Mouse (Mus musculus): ENCODE data around the gene Slc38a1. TPM values are rescaled to one million over a fixed set of nuclear protein-coding genes. Genes with fewer than 3 reads are reported as not detected.
A peak's percentile ranks its signal among the peaks of the same experiment; 100 is the strongest.
"Not testable (repeated sequence)": the region's sequence is repeated elsewhere in the genome, so short reads cannot be mapped to it uniquely, and the experiment has no call there.

Gene Slc38a1
- polyA plus RNA-seq, 1 experiment from 2014 or later = 62.4 TPM

- Histone ChIP-seq H3K27me3 (ENCODE audit: insufficient read depth, low read length) (no peaks in the 10 kb centered on the region), H3K9ac (replicated peaks; ENCODE audit: low read length) (no peak overlapping the region), H3K4me2 (replicated peaks; ENCODE audit: low read depth, low read length) (no peak overlapping the region), H3K4me3 (ENCODE audit: low read length) (no peak overlapping the region), H3K9me3 (ENCODE audit: low read length) (peaks cover 10% of the 10 kb centered on the region), H3K36me3 (ENCODE audit: insufficient read depth, low read length) (peaks cover 23% of the 10 kb centered on the region), H3K4me1 (ENCODE audit: insufficient read depth, low read length) (0 out of 2 replicates have a peak, but pooled peaks cover 3% of the 10 kb centered on the region), H3K27ac (ENCODE audit: low read length) (no peak overlapping the region)
- ATAC-seq (ENCODE audit: low FRiP score, low TSS enrichment) = no peak
- WGBS = 91% methylated on average over 7 of the region's 7 CpGs
Observed at GRCm38 (mm10) chr15:96628256-96628655, 14.5 kb downstream of the Slc38a1 start.

- H3K9me3 ChIP-seq (ENCODE audit: low read length) = peaks cover 6% of the 10 kb centered on the region; the same call in 1 of the 2 replicates
- no peak overlapping the region for H3K4me2 ChIP-seq (replicated peaks; ENCODE audit: low read depth, low read length)
- H3K27me3 ChIP-seq (ENCODE audit: insufficient read depth, low read length) = no peaks in the 10 kb centered on the region
- no peak for ATAC-seq (ENCODE audit: low FRiP score, low TSS enrichment)
- H3K4me3 ChIP-seq (ENCODE audit: low read length) = no peak overlapping the region
- no peak overlapping the region for H3K27ac ChIP-seq (ENCODE audit: low read length)
- H3K9ac ChIP-seq (replicated peaks; ENCODE audit: low read length) = no peak overlapping the region
- 73% methylated on average over 5 of the region's 5 CpGs for WGBS
- H3K36me3 ChIP-seq (ENCODE audit: insufficient read depth, low read length) = peaks cover 25% of the 10 kb centered on the region
- H3K4me1 ChIP-seq (ENCODE audit: insufficient read depth, low read length) = 0 out of 2 replicates have a peak, but pooled peaks cover 3% of the 10 kb centered on the region
Observed at GRCm38 (mm10) chr15:96626871-96627270, 15.8 kb downstream of the Slc38a1 start.

- ATAC-seq (ENCODE audit: low FRiP score, low TSS enrichment); H3K27me3 ChIP-seq (ENCODE audit: insufficient read depth, low read length); H3K9me3 ChIP-seq (ENCODE audit: low read length); H3K9ac ChIP-seq (replicated peaks; ENCODE audit: low read length); H3K4me3 ChIP-seq (ENCODE audit: low read length); H3K4me2 ChIP-seq (replicated peaks; ENCODE audit: low read depth, low read length); H3K27ac ChIP-seq (ENCODE audit: low read length); H3K4me1 ChIP-seq (ENCODE audit: insufficient read depth, low read length): not testable (repeated sequence)
- WGBS = 76% methylated on average over 9 of the region's 9 CpGs
- H3K36me3 ChIP-seq (ENCODE audit: insufficient read depth, low read length) = peaks cover 28% of the 10 kb centered on the region
Observed at GRCm38 (mm10) chr15:96625012-96625411, 17.7 kb downstream of the Slc38a1 start.

GRCm38 (mm10) chr15:96622376-96622775 is 20.3 kb downstream of the Slc38a1 start:
- 98% methylated on average over 7 of the region's 7 CpGs for WGBS
- H3K4me1 ChIP-seq (ENCODE audit: insufficient read depth, low read length) = 0 out of 2 replicates have a peak, but pooled peaks cover 3% of the 10 kb centered on the region
- H3K27ac ChIP-seq (ENCODE audit: low read length) = no peak overlapping the region
- H3K9ac ChIP-seq (replicated peaks; ENCODE audit: low read length) = no peak overlapping the region
- H3K36me3 ChIP-seq (ENCODE audit: insufficient read depth, low read length) = peaks cover 40% of the 10 kb centered on the region
- H3K4me3 ChIP-seq (ENCODE audit: low read length) = no peak overlapping the region
- H3K4me2 ChIP-seq (replicated peaks; ENCODE audit: low read depth, low read length) = no peak overlapping the region
- peaks cover 6% of the 10 kb centered on the region; the same call in 1 of the 2 replicates for H3K9me3 ChIP-seq (ENCODE audit: low read length)
- no peak for ATAC-seq (ENCODE audit: low FRiP score, low TSS enrichment)
- H3K27me3 ChIP-seq (ENCODE audit: insufficient read depth, low read length) = no peaks in the 10 kb centered on the region

GRCm38 (mm10) chr15:96621686-96622085 is 21.0 kb downstream of the Slc38a1 start:
- Histone ChIP-seq H3K4me3 (ENCODE audit: low read length) (no peak overlapping the region), H3K4me1 (ENCODE audit: insufficient read depth, low read length) (no peaks in the 10 kb centered on the region), H3K9me3 (ENCODE audit: low read length) (peaks cover 9% of the 10 kb centered on the region; the same call in 1 of the 2 replicates), H3K4me2 (replicated peaks; ENCODE audit: low read depth, low read length) (no peak overlapping the region), H3K9ac (replicated peaks; ENCODE audit: low read length) (no peak overlapping the region), H3K27me3 (ENCODE audit: insufficient read depth, low read length) (no peaks in the 10 kb centered on the region), H3K27ac (ENCODE audit: low read length) (no peak overlapping the region), H3K36me3 (ENCODE audit: insufficient read depth, low read length) (peaks cover 47% of the 10 kb centered on the region)
- WGBS = 83% methylated on average over 6 of the region's 6 CpGs
- ATAC-seq (ENCODE audit: low FRiP score, low TSS enrichment) = no peak

- Histone ChIP-seq H3K4me1 (ENCODE audit: insufficient read depth, low read length) (no peaks in the 10 kb centered on the region), H3K27me3 (ENCODE audit: insufficient read depth, low read length) (no peaks in the 10 kb centered on the region), H3K9ac (replicated peaks; ENCODE audit: low read length) (no peak overlapping the region), H3K27ac (ENCODE audit: low read length) (no peak overlapping the region), H3K4me2 (replicated peaks; ENCODE audit: low read depth, low read length) (no peak overlapping the region), H3K9me3 (ENCODE audit: low read length) (peaks cover 21% of the 10 kb centered on the region), H3K4me3 (ENCODE audit: low read length) (no peak overlapping the region), H3K36me3 (ENCODE audit: insufficient read depth, low read length) (peaks cover 62% of the 10 kb centered on the region)
- WGBS = 94% methylated on average over 7 of the region's 7 CpGs
- ATAC-seq (ENCODE audit: low FRiP score, low TSS enrichment) = no peak
Observed at GRCm38 (mm10) chr15:96617555-96617954, 25.2 kb downstream of the Slc38a1 start.

GRCm38 (mm10) chr15:96608671-96609070 is 34.0 kb downstream of the Slc38a1 start:
- Histone ChIP-seq H3K4me2 (replicated peaks; ENCODE audit: low read depth, low read length) (no peak overlapping the region), H3K36me3 (ENCODE audit: insufficient read depth, low read length) (peaks cover 23% of the 10 kb centered on the region), H3K9ac (replicated peaks; ENCODE audit: low read length) (no peak overlapping the region), H3K4me1 (ENCODE audit: insufficient read depth, low read length) (peaks cover 13% of the 10 kb centered on the region), H3K9me3 (ENCODE audit: low read length) (no peaks in the 10 kb centered on the region), H3K27me3 (ENCODE audit: insufficient read depth, low read length) (no peaks in the 10 kb centered on the region), H3K4me3 (ENCODE audit: low read length) (no peak overlapping the region), H3K27ac (ENCODE audit: low read length) (no peak overlapping the region)
- WGBS = 78% methylated on average over 7 of the region's 7 CpGs
- no peak for ATAC-seq (ENCODE audit: low FRiP score, low TSS enrichment)

GRCm38 (mm10) chr15:96607422-96607821 is 35.3 kb downstream of the Slc38a1 start:
- Histone ChIP-seq H3K4me2 (replicated peaks; ENCODE audit: low read depth, low read length) (no peak overlapping the region), H3K4me3 (ENCODE audit: low read length) (no peak overlapping the region), H3K9me3 (ENCODE audit: low read length) (no peaks in the 10 kb centered on the region), H3K36me3 (ENCODE audit: insufficient read depth, low read length) (peaks cover 15% of the 10 kb centered on the region), H3K4me1 (ENCODE audit: insufficient read depth, low read length) (peaks cover 13% of the 10 kb centered on the region), H3K27me3 (ENCODE audit: insufficient read depth, low read length) (no peaks in the 10 kb centered on the region), H3K27ac (ENCODE audit: low read length) (no peak overlapping the region), H3K9ac (replicated peaks; ENCODE audit: low read length) (no peak overlapping the region)
- WGBS = 57% methylated on average over 5 of the region's 5 CpGs
- peak; percentile 81 for ATAC-seq (ENCODE audit: low FRiP score, low TSS enrichment)

GRCm38 (mm10) chr15:96604282-96604681 is 38.4 kb downstream of the Slc38a1 start:
- Histone ChIP-seq H3K27ac (ENCODE audit: low read length) (no peak overlapping the region; the same call in 1 of the 2 replicates), H3K4me2 (replicated peaks; ENCODE audit: low read depth, low read length) (no peak overlapping the region; the same call in 1 of the 2 replicates), H3K36me3 (ENCODE audit: insufficient read depth, low read length) (peaks cover 11% of the 10 kb centered on the region; the same call in 1 of the 2 replicates), H3K4me1 (ENCODE audit: insufficient read depth, low read length) (peaks cover 14% of the 10 kb centered on the region), H3K27me3 (ENCODE audit: insufficient read depth, low read length) (no peaks in the 10 kb centered on the region), H3K9me3 (ENCODE audit: low read length) (no peaks in the 10 kb centered on the region), H3K9ac (replicated peaks; ENCODE audit: low read length) (no peak overlapping the region), H3K4me3 (ENCODE audit: low read length) (no peak overlapping the region)
- ATAC-seq (ENCODE audit: low FRiP score, low TSS enrichment) = peak; percentile 84
- 37% methylated on average over 10 of the region's 10 CpGs for WGBS

- no peak for ATAC-seq (ENCODE audit: low FRiP score, low TSS enrichment)
- WGBS = 84% methylated on average over 16 of the region's 16 CpGs
Observed at GRCm38 (mm10) chr15:96602043-96602442, 40.7 kb downstream of the Slc38a1 start.

More at GRCm38 (mm10) chr15:96602043-96602442, 40.7 kb downstream of the Slc38a1 start:
- Histone ChIP-seq H3K36me3 (ENCODE audit: insufficient read depth, low read length) (peaks cover 11% of the 10 kb centered on the region; the same call in 1 of the 2 replicates), H3K4me3 (ENCODE audit: low read length) (no peak overlapping the region), H3K9ac (replicated peaks; ENCODE audit: low read length) (no peak overlapping the region), H3K4me2 (replicated peaks; ENCODE audit: low read depth, low read length) (no peak overlapping the region), H3K27ac (ENCODE audit: low read length) (no peak overlapping the region), H3K4me1 (ENCODE audit: insufficient read depth, low read length) (peaks cover 25% of the 10 kb centered on the region), H3K9me3 (ENCODE audit: low read length) (no peaks in the 10 kb centered on the region), H3K27me3 (ENCODE audit: insufficient read depth, low read length) (no peaks in the 10 kb centered on the region)

Data from kidney, embryonic 16.5 days (tissue).